Mouse (Mus musculus): ENCODE measurements around the gene Fkrp.

DNA sequence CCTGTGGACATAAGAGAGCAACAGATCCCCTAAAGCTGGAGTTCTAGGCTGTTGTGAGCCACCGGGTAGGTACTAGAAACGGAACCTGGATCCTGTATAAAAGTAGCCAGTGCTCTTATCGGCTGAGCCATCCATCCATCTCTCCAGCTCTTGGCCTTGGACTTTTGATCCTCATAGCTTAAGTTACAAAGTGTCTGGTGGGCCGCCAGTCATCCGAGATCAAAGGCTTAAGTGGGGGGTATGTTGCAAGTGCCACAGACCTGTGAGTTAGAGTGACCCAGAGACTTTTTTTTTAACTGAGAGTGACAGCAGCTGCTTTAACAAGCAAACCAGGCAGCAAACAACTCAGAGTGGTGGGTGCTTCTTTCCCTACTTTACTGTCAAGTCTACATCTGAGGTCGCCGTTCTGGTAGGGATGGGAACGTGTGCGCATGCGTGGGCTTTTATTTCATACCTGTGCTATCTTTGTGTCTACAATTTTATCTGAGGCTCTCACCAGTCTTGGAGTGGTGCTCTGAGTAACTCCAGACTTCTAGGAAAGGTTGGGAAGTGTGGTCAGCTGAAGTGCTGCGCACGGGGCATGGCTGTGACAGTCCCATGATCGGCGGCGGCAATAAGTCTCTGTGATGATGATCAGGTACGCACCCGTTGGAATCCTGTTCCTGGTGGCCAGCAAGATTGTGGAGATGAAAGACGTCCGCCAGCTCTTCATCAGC, 23.4 kb downstream of the Fkrp start:
- no peak for TF ChIP-seq CTCF (IDR thresholded peaks at IDR 0.05; ENCODE audit: low read depth)
- TF ChIP-seq EP300 (IDR thresholded peaks at IDR 0.05; ENCODE audit: low read depth) = no peak

Measured in liver, postnatal 0 days (tissue).